Mouse (Mus musculus) CH12F3 (cell line): ENCODE results near the gene Csf3.
"Not testable (repeated sequence)": the region's sequence is repeated elsewhere in the genome, so short reads cannot be mapped to it uniquely, and the experiment has no call there.

ENCODE experiments used
- in situ Hi-C: fragments of 300-500 bp; cut with MboI; formaldehyde crosslinking; loops from 2 replicates; pipeline ENCODE4 v1.14.3; 2020; ENCODE audit warnings: low sequenced_read_pairs

Gene Csf3

DNA sequence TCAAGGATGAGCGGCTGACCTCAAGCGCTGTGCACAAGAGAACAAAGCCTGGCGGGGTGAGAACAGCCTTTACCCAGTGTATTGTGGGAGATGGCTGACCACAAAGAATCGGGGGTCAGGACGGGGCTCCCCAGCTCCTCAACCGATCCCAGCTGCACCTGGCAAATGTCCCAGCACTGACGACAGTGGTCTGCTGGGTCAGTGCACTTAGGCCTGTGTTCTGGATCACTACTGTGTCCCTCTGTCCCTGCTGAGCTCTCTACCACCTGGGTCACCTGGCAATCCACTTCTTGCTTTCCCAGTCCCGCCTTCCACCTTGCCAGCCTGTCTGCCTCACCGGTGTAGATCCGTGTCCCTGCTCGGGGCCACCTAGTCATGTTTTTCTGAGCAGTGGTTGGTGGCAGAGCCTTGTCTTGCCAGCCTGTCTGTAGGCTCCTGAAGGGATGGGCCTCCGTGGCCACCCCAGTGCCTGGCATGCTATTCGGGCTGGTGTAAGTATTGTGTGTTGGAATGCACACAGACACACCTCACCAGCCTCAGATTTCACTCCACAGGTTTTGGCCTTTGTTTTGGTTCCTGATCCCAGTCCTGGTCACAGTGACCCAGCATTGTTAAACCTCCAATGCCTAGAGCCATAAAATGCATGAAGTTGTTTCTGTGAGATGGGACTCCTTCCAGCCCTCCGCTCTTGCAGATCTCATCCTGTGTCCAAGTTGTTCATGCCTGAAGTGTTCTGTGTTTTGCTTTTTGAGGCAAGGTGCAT lies 4.4 kb upstream of the Csf3 start:
- in situ Hi-C loops: no loop called here

DNA sequence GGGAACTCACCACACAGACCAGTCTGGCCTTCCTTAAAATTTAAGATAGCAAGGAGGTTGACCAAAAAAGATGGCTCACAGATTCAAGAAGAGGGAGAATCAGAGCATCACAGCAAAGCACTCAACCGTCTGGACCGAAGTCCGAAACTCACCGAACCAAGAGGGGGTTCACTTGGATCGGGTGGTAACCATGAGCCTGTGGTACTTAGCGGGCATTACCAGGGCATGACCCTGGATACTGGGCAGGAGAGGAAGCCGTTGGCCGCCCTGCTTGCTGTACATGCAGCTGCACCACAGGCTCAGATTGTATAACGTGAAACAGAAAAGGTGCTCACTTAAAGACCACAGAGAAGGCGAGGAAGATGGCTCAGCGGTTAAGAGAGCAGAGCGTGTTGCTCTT lies 3.8 kb upstream of the Csf3 start:
- in situ Hi-C loops: no loop called here

DNA sequence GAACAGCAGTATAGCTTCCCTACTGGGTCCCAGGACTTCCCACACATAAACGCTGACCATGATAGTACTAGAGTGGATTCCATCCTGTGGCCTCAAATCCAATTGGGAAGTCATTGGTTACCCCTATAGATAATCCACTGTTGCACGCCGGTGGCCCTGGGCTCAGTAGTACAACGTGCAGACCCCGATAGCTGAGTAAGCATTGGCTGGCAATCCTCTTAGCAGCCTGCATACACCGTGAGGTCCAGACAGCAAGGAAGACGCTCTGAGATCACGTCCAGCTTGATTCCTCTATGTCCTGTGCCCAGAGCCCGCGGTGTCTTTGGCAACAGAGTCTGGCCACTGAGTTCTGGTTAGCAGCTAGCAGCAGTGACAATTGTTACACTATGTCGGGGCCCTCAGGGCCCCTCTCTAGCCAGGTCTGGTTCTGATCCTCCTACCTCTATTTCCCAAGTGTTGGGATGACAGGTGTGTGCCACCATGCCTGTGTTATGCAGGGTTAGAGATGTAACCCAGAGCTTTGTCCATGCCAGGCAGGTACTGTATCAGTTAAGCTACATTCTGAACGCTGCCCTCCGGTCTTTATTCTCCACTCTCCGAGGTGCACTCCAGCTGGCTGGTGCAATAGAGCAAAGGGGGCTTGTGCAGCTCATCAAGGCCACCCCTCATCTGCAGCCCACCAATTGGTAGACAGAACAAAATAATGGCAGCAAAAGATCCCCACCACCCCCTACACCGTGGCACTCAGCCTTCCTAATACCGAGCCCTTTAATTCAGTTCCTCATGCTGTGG lies 2.0 kb upstream of the Csf3 start:
- in situ Hi-C loops: no loop called here

DNA sequence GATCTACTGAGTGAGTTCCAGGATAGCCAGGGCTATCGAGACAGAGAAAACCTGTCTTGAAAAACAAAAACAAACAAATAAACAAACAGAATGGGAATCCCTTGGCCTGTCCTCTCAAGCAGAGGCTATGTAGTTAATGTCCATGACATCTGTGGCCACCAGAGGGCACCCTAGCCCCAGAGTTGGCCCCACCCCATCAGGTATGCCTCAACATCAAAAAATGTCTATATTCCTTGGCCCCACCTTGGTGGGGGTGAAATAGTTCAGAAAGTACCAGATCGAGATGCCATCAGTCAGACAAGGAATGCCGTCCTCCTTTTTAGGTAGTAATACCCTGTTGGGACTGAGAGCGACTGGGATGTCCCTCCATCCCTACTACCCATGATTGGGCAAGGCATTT lies 1.2 kb upstream of the Csf3 start:
- in situ Hi-C loops: loop anchor here (5.0 kb wide), 1 partner anchor 77 kb away; the partner anchor contains the start of gene Nr1d1

DNA sequence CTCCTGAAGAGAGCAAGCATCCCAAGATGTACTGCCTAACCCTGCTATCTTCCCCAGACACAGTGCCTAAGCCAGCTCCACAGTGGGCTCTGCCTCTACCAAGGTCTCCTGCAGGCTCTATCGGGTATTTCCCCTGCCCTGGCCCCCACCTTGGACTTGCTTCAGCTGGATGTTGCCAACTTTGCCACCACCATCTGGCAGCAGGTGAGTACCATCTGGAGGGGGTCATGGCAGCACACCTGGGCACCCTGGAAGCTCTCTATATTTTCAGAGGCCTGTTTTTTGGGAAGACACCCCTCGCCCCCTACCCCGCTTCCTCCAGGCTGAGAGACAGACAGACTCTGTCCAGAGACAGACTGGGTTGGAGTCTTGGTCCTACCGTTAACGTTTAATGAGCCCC lies 1.3 kb downstream of the Csf3 start:
- in situ Hi-C loops: loop anchor here (5.0 kb wide), 1 partner anchor 75 kb away; the partner anchor contains the start of gene Nr1d1

DNA sequence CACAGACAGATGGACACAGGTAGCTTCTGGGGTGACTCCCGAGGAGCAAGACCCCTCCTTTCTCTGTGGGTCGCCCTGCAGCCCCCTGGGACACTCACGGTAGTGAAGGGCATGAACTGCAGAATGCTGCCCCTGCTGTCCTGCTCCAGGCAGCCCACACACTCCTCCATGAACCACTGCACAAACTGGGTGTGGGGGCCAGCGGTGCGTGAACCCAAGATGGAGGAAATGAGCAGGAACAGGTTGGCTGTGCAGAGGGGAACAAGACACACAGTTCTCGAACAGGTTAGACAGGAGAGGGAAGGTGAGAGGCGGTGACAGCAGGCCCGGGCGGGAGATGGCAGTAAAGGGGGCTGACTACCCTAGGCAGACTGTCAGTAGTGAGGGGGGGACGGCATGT lies 4.0 kb downstream of the Csf3 start:
- in situ Hi-C loops: no loop called here

DNA sequence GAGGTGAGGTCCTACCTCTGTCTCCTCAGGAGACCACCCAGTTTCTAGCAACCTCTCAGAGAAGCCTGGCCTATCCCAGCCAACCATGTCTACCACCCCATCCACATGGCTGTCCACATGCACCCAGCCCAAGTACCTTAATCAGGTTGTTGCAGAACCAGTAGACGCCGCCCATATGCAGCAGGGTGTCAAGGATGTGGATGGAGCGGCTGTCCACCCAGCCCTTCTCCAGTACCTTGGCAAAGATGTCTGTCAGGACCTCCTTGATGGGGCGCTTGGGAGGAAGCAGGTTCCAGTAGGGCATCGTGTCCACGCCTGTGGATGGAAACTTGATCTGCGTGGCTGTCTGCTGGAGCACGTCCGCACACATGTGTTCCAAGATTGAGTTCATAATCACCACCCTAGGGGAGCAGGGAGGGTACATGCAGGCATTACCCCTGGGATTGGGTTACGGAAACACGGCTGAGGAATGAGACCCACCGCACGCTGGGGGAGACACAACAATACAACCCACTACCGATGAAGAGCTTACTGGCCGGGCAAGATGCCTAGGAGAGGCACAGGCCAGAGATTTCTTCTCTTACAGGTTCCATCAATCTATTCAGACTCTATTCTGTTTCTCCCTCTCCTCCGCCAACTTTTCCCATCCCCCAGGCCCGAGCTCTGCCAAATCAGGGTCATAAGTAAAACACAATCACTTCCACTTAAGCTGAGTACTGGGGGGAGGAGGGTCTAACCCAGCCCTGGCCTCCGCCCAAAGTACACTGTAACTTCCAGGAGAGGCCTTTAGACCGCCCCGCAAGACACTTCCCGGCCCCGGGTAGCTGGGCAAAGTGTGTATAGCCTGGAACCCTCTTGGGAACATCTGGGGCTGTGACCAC lies 6.6 kb downstream of the Csf3 start:
- in situ Hi-C loops: no loop called here

DNA sequence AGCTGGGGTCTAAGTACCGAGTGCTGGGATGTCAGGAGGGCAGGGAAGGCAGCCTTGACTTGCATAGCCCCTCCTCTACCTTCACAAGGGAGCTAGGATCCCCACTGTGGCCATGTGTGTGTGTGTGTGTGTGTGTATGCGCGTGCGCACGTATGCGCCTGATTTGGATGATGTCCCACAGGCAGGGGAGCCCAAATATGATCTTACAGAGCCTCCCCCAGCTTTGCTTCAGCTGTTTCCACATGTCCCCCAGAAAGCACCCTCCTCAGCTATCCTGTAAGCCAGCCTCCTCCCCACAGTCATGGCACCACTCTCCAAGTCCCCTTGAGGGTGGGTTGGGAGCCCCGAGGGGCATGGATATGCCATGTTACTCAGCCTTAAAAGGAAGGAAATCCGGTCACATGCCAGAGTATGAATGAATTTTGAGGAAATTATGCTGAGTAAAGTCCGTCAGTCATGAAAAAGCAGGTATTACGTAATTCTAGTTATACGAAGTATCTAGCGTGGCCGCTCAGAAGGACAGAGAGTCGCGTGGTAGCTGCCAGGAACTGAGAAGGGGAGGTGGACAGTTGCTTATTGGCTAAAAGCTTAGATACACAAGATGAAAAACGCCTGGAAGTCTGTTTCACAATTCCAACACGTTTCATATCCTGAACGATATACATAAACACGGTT lies 7.4 kb downstream of the Csf3 start:
- in situ Hi-C loops: no loop called here

DNA sequence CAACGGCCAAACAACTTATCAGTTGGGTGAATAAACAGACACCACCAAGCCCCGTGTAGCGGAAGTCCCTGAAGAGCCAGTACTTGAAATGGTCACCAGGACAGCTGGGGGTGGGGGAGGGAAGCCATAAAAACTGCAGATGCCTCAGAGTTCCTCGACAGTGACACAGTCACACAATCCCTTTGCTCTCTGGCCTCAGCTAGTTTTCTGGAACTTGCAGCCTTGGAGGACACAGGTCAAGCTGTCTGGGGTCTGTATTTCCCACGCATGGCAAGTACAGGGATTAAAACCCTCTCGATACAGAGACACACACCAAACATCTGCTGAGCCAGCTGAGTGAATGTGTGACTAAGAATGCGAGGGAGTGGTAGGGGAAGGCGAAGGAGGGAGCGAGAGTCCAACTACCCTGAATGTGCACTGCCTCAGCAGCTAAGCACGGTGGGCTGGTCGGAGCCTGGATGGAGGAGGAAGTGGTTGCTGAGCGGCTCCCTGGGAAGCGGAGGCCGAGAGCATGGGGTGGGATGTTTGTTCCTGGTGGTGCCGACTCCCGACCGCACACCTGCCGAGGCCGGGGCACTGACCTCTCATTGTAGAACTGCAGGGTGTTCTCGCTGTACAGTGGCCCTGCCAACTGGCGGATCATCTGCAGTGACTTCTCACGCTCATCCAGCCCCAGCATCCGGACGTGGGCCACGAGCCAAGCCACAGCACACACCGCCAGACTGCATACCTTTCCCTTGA lies 8.1 kb downstream of the Csf3 start:
- in situ Hi-C loops: no loop called here

DNA sequence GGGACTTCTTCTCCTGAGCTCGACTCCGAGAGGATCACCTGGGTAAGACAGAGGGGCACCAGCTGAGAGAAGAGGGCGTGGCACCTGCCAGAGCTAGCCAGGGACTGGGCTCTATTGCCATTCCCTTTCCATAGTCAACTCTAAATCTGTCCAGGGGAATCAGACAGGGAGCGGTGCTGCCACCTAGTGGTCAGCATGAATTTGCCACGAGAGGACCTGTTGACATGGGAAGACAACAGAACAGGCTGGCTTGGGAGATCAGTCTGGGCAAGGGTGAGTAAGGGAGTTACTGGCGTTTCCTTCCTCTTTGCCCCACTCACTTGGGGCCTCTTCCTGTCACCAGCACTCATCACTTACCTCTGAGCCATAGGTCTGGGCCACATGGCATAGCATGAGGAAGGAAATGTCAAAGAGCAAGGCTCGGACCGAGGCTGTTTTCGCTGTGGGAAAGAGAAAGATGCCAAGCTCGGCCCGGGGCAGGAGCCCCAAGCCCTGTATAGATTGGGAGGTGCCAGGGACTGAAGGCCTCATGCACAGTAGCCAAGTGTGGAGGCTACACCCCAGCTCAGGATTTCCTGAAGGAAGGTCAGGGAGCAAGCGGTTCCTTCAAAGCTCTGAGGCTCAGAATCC lies 9.5 kb downstream of the Csf3 start:
- in situ Hi-C loops: no loop called here

DNA sequence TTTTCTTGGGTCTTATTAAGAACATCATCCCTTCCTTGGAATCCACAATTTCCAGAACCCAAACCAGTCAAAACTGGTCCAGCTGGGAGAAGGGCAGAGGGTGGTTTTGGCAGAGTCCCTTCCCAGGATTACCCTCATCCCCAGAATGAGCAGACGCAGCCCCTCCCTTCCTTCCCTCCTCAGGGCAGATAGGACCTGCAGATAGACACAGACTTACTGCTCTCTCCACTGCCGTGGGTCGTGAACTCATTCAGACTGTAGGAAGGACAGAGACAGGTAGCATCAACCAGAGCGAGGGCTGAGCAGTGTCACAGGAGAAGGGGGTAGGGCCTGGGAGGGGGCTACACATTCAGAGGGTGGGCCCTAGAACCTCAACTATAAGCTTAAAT lies 10.0 kb downstream of the Csf3 start:
- in situ Hi-C loops: no loop called here

DNA sequence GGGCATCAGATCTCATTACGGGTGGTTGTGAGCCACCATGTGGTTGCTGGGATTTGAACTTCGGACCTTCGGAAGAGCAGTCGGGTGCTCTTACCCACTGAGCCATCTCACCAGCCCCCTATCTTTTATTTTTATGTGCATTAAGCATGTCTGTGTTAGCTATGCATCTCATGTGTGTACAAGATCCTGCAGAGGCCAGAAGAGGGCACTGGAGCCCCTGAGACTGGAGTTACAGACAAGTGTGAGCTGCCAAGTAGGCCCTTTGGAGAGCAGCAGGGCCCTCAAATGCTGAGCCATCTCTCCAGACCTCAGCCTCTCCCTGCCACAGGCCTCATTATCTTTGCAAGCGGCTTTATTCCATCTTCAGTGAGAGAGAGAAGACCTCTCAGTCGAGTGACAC lies 10.9 kb downstream of the Csf3 start:
- in situ Hi-C loops: not testable (repeated sequence)

DNA sequence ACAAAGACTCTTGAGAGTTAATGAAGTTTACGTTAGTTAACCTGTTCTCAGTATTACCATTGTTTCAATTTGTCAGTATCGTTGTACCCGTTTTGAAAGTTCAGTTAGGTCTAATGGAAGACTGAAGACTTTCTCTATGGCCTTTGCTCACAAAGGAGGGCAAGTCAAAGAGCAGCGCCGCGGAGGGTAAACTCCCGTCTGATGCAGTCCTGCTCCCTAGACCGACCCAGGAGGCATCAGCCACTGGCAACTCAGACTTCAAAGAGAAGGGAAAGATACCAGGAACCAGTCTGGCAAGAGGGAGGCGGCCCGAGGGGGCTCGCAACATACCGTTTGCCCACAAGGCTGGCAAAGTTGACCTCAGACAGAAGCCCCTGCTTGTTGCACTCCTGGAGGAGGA lies 12.6 kb downstream of the Csf3 start:
- in situ Hi-C loops: no loop called here

DNA sequence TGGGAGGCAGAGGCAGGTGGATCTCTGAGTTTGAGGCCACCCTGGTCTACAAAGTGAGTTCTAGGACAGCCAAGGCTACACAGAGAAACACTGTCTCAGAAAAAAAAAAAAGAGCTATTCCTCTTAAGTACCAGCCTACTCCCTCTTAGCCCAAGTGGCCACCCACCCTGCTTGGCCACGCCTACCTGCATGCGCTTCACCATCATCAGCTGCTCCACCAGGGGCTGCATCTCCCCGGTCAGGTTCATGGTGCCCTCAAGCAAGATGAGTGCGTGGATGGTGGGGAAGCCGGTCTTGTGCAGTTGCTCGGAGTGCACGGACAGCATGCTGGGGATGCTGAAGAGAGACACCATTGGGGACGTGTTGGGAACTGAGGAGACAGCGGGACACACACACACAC lies 14.9 kb downstream of the Csf3 start:
- in situ Hi-C loops: no loop called here

DNA sequence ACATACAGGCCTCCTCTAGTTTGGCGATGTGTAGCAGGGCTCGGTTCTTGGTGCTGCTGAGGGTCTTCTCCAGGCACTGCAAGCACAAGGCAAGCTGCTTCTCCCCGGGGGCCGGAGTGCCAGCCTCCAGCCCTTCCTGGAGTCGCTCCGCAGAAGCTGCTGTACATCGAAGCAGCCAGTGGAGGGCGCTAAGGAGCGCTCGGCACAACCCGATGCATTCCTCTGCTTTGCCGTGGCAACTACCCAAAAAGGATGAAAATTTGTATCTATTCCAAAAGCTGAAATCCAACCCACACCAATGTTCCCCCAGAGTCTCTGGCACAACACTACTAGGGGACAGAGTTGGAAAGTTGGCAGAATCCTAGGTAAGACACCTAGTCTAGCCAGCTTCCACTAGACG lies 16.8 kb downstream of the Csf3 start:
- in situ Hi-C loops: no loop called here

DNA sequence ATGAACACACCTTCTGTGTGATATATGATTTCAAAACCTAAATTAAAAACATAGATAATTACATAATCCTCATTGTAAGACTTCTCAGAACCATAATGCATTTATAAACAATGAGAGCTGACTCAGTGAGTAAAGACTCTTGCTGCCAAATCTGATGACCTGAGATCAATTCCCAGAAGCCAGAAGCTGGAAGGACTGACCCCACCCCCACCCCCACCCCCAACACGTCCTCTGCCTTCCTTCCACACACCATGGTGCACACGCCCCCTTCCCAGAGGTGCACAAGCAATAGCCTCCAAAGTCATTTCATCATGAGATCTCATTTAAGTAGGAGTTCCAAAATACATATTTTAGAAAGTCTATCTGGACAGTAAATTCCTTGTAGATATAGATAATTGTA lies 19.7 kb downstream of the Csf3 start:
- in situ Hi-C loops: loop anchor here (10.0 kb wide), 1 partner anchor 64 kb away; no protein-coding TSS in a partner anchor

DNA sequence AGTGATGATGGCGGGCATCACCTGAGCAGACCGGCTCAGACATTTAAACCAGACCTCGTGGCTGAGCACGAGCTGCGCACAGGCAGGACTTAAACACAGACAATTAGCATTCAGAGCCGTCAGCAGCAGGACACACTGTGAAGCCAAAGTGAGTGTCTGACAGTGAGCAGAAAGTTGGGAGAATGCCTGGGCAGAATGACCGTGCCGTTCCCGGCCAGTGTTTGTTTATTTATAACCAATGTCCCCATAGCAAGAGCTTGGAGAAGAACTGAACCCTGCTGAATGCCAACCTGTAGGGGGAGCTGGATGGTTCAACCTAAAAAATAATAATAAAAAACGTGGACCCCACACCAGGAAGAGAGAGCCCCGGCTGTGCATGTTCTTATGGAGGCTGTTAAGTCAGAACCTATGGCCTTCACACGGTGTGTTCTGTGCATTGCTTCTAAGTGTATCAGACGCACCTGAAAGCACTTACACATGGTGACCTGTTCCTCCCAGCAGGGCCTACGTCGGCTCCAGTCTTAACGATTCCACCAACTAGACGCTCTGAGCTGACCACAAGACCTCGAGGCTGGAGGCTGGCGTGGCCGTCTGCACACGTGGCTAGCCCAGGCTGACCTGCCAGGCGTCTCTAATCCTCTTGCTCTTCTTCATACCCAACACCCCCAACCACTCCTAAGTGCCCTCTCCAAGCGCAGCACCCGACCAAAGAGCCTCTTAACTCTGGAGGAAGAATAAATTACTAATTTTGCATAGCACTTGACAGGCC lies 20.6 kb downstream of the Csf3 start:
- in situ Hi-C loops: loop anchor here (10.0 kb wide), 1 partner anchor 63 kb away; no protein-coding TSS in a partner anchor

DNA sequence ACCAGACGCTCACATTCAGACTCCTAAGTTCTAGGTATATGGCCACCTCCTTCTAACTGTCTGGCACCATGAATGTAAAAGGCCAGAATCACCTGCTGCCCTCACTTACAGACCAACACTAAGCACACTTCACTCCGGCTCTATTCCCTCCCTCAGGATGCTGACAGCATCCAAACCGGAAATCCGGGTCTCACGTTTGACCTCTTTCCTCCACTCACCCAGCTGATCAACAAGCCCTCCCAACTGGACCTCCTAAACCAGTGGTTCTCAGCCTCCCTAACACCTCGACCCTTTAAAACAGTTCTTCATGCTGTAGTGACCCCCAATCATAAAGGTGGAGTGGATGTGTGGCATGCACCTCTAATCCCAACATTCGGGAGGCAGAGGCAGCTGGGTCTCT lies 22.0 kb downstream of the Csf3 start:
- in situ Hi-C loops: loop anchor here (10.0 kb wide), 1 partner anchor 62 kb away; no protein-coding TSS in a partner anchor
